Mouse (Mus musculus) erythroblast, embryonic 14.5 days (primary cell): Measurements from ENCODE around the gene Hacd4.

Source experiments
- GATA1 ChIP-seq: IDR thresholded peaks from 2 replicates; pipeline ENCODE4 v1.6.1; 2012; ENCODE audit warnings: low read length, inconsistent platforms, mixed read lengths
- TAL1 ChIP-seq: IDR thresholded peaks from 3 replicates; pipeline ENCODE4 v1.6.1; 2012; ENCODE audit warnings: low read length, inconsistent platforms, mixed read lengths

GRCm38 (mm10) chr4:88437917-88438316 lies 811 bp downstream of the Hacd4 start:
- no peak for TF ChIP-seq TAL1
- no peak for TF ChIP-seq GATA1
